Mouse (Mus musculus) midbrain, embryonic 16.5 days (tissue): ENCODE measurements around the gene Lypd6. TPM values are rescaled to one million over a fixed set of nuclear protein-coding genes. Genes with fewer than 3 reads are reported as not detected.

Experiments
- ATAC-seq: fragments of 200-750 bp; cut with Nextera tagmentation; 2 replicates; pipeline ENCODE4 v1.8.0; 2017; ENCODE audit warnings: moderate TSS enrichment
- H3K27ac ChIP-seq: fragments of 300-500 bp; sonication (generic); 2 replicates; pipeline ENCODE4 v1.5.1; 2014; ENCODE audit warnings: mild to moderate bottlenecking, low read length, mixed read lengths
- H3K27me3 ChIP-seq: fragments of 300-500 bp; sonication (generic); 2 replicates; pipeline ENCODE4 v1.6.1; 2014; ENCODE audit warnings: low read depth, low read length, mixed read lengths; ENCODE audit not compliant: control insufficient read depth, insufficient read depth
- H3K36me3 ChIP-seq: fragments of 300-500 bp; sonication (generic); 2 replicates; pipeline ENCODE4 v1.6.1; 2014; ENCODE audit warnings: mild to moderate bottlenecking, low read length, moderate library complexity, mixed read lengths; ENCODE audit not compliant: control insufficient read depth, insufficient read depth
- H3K4me1 ChIP-seq: fragments of 300-500 bp; sonication (generic); 2 replicates; pipeline ENCODE4 v1.6.1; 2014; ENCODE audit warnings: mild to moderate bottlenecking, low read length, mixed read lengths; ENCODE audit not compliant: control insufficient read depth, insufficient read depth
- H3K4me2 ChIP-seq: fragments of 300-500 bp; sonication (generic); 2 replicates; pipeline ENCODE4 v1.6.1; 2014; ENCODE audit warnings: mild to moderate bottlenecking, low read length, mixed read lengths
- H3K4me3 ChIP-seq: fragments of 300-500 bp; sonication (generic); 2 replicates; pipeline ENCODE4 v1.5.1; 2014; ENCODE audit warnings: low read depth, mild to moderate bottlenecking, low read length, moderate library complexity, mixed read lengths
- H3K9ac ChIP-seq: fragments of 300-500 bp; sonication (generic); 2 replicates; pipeline ENCODE4 v1.6.1; 2014; ENCODE audit warnings: low read depth, low read length, mixed read lengths
- H3K9me3 ChIP-seq: fragments of 300-500 bp; sonication (generic); replicated peaks from 2 replicates; pipeline ENCODE4 v1.6.1; 2014; ENCODE audit warnings: mild to moderate bottlenecking, low read length, mixed read lengths; ENCODE audit not compliant: control insufficient read depth, poor library complexity, severe bottlenecking
- WGBS: fragments of 180-500 bp; shearing (Covaris S2); extraction: QIAGEN DNeasy Blood & Tissue Kit; methylation state at CpG from one replicate; pipeline ENCODE4 v1.1.7; 2014; 5-methylcytosine and 5-hydroxymethylcytosine counted together
- polyA plus RNA-seq: library from polyadenylated mRNA; unstranded; fragments of >200 nt; fragmentation: Nextera tagmentation; extraction: Ambion mirVana; gene quantifications from 2 replicates; pipeline ENCODE4 v1.2.1, GENCODE M21; 2015

Lypd6 gene
- polyA plus RNA-seq, 1 experiment from 2014 or later: 14.4 TPM

DNA sequence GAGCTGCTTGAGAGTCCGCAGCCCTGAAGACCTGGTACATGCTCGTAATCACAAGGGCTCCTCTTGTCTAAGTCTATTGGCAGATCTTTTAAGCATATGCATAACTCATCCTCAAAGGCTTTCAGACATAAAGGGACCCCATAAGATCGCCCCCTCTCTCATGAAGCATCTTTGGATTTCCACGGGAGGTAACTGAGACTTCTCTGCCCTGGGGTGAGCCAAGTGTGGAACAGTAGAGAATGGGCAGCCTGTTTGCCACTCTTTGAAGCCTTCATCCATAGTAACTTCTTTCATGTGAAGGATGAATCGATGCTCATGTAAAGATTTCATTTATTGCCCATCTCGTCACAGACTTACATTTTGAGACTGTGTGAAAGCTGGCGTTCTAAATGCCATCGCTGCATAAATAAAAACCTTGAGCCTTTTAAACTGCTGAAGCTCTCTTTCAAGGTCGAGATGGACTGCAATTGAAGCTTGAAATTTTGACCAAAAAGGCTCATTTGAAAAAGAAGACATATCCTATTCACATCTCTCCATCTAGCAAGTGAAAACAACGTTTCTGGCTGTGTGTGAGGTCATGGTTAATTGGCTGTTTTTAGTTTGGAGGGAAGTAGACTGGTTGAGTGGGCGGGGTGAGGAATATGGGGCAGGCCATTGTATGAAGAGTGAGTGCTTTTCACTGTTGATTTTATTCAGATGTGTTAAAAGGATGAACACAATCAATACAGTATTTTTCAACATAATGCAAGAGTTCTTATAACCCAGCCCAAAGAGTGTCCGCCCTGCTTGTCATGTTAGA lies 107.7 kb downstream of the Lypd6 start:
- Histone ChIP-seq H3K4me1 (no peaks in the 10 kb centered on the region; the same call in 1 of the 2 replicates), H3K27me3 (no peaks in the 10 kb centered on the region), H3K4me3 (no peak overlapping the region), H3K4me2 (no peak overlapping the region), H3K36me3 (no peaks in the 10 kb centered on the region), H3K9ac (no peak overlapping the region), H3K9me3 (no peaks in the 10 kb centered on the region), H3K27ac (no peak overlapping the region)
- ATAC-seq: peak; percentile 59; the same call in 1 of the 2 replicates
- WGBS: 65% methylated on average over 12 of the region's 12 CpGs

DNA sequence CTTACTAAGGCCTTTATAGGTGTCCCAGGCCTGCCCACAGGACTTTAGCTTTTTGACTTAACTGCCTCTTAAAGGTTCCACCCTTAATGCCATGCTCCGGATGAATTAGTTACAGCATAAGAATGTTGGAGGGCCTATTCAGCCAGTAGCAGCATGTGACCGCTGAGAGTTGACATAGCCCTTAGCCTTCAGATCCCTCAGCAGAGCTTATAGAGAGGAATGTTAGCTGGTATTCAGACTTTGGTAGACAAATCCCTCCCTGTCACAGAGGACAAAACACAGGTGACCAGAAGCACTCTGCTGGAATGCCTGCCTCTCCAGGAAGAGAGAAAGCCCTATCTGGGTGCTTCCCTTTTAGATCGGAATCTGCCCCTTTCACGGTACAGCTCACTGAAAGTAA lies 109.5 kb downstream of the Lypd6 start:
- Histone ChIP-seq H3K4me1 (no peaks in the 10 kb centered on the region; the same call in 1 of the 2 replicates), H3K9ac (no peak overlapping the region), H3K27me3 (no peaks in the 10 kb centered on the region), H3K27ac (no peak overlapping the region), H3K36me3 (no peaks in the 10 kb centered on the region), H3K4me3 (no peak overlapping the region), H3K9me3 (no peaks in the 10 kb centered on the region), H3K4me2 (no peak overlapping the region)
- 48% methylated on average over 4 of the region's 4 CpGs for WGBS
- no peak for ATAC-seq

GRCm38 (mm10) chr2:50179164-50179563 lies 112.9 kb downstream of the Lypd6 start:
- Histone ChIP-seq H3K36me3 (no peaks in the 10 kb centered on the region), H3K4me1 (no peaks in the 10 kb centered on the region; the same call in 1 of the 2 replicates), H3K27me3 (no peaks in the 10 kb centered on the region), H3K4me2 (no peak overlapping the region), H3K9ac (no peak overlapping the region), H3K27ac (no peak overlapping the region), H3K9me3 (no peaks in the 10 kb centered on the region), H3K4me3 (no peak overlapping the region)
- WGBS: 92% methylated on average over 5 of the region's 5 CpGs
- no peak for ATAC-seq

GRCm38 (mm10) chr2:50180423-50180822 lies 114.2 kb downstream of the Lypd6 start:
- no peak overlapping the region for H3K9ac ChIP-seq
- H3K4me2 ChIP-seq: no peak overlapping the region
- no peaks in the 10 kb centered on the region; the same call in 1 of the 2 replicates for H3K4me1 ChIP-seq
- ATAC-seq: no peak
- WGBS: 93% methylated on average over 3 of the region's 3 CpGs
- H3K27me3 ChIP-seq: no peaks in the 10 kb centered on the region
- H3K27ac ChIP-seq: no peak overlapping the region
- H3K36me3 ChIP-seq: no peaks in the 10 kb centered on the region
- H3K9me3 ChIP-seq: no peaks in the 10 kb centered on the region
- no peak overlapping the region for H3K4me3 ChIP-seq

DNA sequence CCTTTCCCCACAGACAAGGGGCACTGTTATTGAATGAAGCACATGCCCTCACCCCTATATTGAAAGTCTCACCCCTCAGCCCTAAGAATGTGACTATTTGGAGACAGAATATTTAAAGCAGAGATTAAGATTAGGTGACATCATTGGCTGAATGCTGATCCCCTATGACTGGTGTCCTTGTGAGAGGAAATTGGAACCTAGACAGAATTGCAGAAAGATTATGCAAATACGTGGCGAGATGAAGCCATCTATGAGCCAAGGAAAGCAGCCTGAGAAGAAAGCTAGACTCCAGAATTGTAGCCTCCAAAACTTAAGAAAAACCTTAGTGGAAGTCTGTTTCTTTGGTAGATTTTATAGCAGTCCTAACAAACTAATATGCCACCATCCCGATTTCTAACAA lies 115.1 kb downstream of the Lypd6 start:
- Histone ChIP-seq H3K36me3 (no peaks in the 10 kb centered on the region), H3K4me1 (no peaks in the 10 kb centered on the region), H3K27ac (no peak overlapping the region), H3K9ac (no peak overlapping the region), H3K4me3 (no peak overlapping the region), H3K4me2 (no peak overlapping the region), H3K27me3 (no peaks in the 10 kb centered on the region), H3K9me3 (no peaks in the 10 kb centered on the region)
- WGBS: 85% methylated on average over 3 of the region's 3 CpGs
- no peak for ATAC-seq

GRCm38 (mm10) chr2:50186711-50187405 lies 120.6 kb downstream of the Lypd6 start:
- H3K4me2 ChIP-seq: no peak overlapping the region

GRCm38 (mm10) chr2:50188856-50189255 lies 122.6 kb downstream of the Lypd6 start:
- no peak overlapping the region for H3K27ac ChIP-seq
- no peak for ATAC-seq
- H3K36me3 ChIP-seq: no peaks in the 10 kb centered on the region
- no peak overlapping the region for H3K9ac ChIP-seq
- no peak overlapping the region for H3K4me3 ChIP-seq
- no peak overlapping the region for H3K4me2 ChIP-seq
- H3K4me1 ChIP-seq: no peaks in the 10 kb centered on the region; the same call in 1 of the 2 replicates
- 82% methylated on average over 3 of the region's 3 CpGs for WGBS
- H3K9me3 ChIP-seq: no peaks in the 10 kb centered on the region
- H3K27me3 ChIP-seq: no peaks in the 10 kb centered on the region

More at GRCm38 (mm10) chr2:50186711-50187405, 120.6 kb downstream of the Lypd6 start:
- Histone ChIP-seq H3K9ac (no peak overlapping the region), H3K36me3 (no peaks in the 10 kb centered on the region), H3K27me3 (no peaks in the 10 kb centered on the region), H3K4me3 (no peak overlapping the region), H3K4me1 (no peaks in the 10 kb centered on the region; the same call in 1 of the 2 replicates), H3K27ac (no peak overlapping the region), H3K9me3 (no peaks in the 10 kb centered on the region)
- ATAC-seq: no peak
- WGBS: 25% methylated on average over 12 of the region's 12 CpGs

DNA sequence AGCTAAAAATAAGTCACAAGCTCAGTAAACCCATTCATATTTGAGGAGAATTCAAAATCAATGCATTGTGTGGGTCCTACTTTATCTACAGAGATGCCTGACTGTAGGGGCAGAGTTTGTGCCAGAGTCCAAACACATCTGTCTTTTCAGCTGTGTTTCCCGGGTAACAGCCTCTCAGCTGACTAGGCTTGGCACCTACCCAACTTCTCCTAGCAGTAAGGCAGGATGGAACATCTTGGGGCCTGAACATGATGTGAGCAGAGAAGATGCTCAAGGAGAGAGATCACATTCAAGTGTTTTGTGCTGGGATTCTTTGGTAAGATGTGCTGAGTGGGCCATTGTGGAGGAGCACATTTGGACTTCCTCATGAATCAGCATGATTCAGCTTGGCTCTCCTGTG lies 130.5 kb downstream of the Lypd6 start:
- Histone ChIP-seq H3K9ac (no peak overlapping the region), H3K4me2 (no peak overlapping the region), H3K4me1 (no peaks in the 10 kb centered on the region), H3K27ac (no peak overlapping the region), H3K36me3 (no peaks in the 10 kb centered on the region), H3K27me3 (no peaks in the 10 kb centered on the region), H3K9me3 (no peaks in the 10 kb centered on the region), H3K4me3 (no peak overlapping the region)
- 85% methylated on average over 1 of the region's 1 CpGs for WGBS
- no peak for ATAC-seq

GRCm38 (mm10) chr2:50197801-50198200 lies 131.6 kb downstream of the Lypd6 start:
- Histone ChIP-seq H3K9ac (no peak overlapping the region), H3K4me3 (no peak overlapping the region), H3K4me2 (no peak overlapping the region), H3K9me3 (no peaks in the 10 kb centered on the region), H3K4me1 (no peaks in the 10 kb centered on the region), H3K27ac (no peak overlapping the region), H3K27me3 (no peaks in the 10 kb centered on the region), H3K36me3 (no peaks in the 10 kb centered on the region)
- ATAC-seq: no peak
- WGBS: 71% methylated on average over 4 of the region's 4 CpGs
